Mouse (Mus musculus): ENCODE results near the gene Gm9913.

DNA sequence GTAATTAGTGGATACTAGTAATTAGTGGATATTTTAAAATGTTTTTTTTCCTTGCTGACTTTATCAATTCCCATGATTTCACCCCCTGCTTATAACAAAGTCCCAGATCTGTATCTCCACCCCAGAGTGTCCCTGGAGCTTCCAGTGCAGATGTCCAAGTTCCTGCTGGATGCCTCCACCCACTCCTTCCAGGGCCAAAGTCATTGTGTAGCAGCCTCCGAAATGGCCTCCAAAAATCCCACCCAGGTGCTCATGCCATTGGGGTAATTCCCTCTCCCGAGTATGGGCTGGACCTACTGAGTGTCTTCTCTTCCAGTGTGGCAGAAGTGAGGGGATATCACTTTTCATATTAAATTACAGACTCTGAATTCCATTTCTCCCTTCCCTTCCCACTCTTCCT, 5.9 kb downstream of the Gm9913 start:
- TF ChIP-seq CTCF (IDR thresholded peaks at IDR 0.05; ENCODE audit: control insufficient read depth, insufficient read depth, low read length), result no peak
- no peak for TF ChIP-seq POLR2A (IDR thresholded peaks at IDR 0.05; ENCODE audit: borderline replicate concordance, control insufficient read depth, low read depth, low read length)
